Mouse (Mus musculus): ENCODE results near the gene Vav2.
A peak's percentile ranks its signal among the peaks of the same experiment; 100 is the strongest.

Gene Vav2

GRCm38 (mm10) chr2:27361786-27362185, 65.0 kb downstream of the Vav2 start:
- DNase-seq (ENCODE audit: low read depth), result no peak

DNA sequence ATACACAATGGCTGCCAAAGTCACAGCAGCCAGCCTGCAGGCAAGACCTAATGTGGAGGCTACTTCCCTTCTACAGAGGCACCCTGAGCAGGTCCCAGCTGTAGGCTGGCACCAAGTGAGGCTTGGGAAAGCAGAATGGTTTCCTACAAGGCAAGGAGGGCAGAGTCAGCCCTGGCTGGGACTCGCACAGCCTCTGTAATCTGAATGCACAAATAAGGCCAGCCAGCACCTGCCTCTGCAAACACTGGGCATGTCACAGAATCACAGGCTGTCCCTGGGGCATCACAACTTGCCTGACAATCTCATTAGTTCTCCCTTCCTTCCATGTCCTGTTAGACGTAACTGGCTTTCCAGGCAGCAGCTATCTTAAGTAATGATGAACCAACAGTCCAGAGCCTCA, 68.4 kb downstream of the Vav2 start:
- DNase-seq (ENCODE audit: low read depth), result no peak

DNA sequence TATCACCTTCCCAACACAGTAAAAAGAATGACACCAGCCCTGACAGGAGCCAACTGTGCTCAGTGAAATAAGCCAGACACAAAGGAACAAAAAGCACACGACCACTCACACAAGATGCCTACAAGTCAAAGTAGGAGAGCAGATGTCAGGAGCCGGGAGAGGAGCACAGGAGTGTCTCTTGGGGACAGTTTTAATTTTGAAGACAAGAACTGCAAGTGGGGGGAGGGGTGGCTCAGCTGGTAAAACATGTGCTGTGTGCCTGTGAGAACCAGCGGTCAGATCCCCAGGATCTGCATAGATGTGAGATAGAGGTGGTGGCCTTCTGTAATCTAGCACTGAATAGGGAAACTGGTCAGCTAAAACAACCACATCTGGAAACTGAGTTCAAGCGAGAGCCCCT, 71.1 kb downstream of the Vav2 start:
- DNase-seq (ENCODE audit: low read depth), result no peak

DNA sequence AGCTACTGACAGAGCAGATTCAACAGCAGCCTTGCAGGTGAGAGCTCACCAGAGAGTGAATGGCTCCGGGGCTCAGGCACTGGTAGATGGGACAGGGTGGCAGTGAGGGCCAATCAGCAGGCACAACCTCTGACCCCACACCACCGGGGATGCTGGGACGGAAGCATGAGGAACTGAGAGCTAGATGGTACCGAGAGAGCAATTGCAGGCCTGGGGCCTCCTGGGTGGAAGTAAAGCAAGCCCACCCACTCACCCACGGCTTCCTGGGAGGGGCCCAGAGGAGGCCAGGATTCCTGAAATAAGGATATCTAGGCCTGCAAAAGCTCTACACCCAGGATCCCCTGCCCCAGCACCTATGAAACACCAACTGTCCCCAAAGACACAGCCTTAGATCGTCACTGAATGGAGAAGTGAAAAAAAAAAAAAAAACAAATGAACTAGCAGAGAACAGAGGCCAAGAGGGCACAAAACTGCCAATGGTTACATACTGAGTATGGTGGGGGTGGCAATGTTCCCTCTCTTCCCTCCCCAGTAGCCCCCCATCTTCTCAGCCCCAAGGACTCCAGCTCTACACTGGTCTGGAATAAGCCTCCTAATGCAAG, 72.1 kb downstream of the Vav2 start:
- no peak for DNase-seq (ENCODE audit: low read depth)

- DNase-seq (ENCODE audit: low read depth), result no peak
Observed at GRCm38 (mm10) chr2:27352720-27353119, 74.1 kb downstream of the Vav2 start.

GRCm38 (mm10) chr2:27350371-27350770, 76.5 kb downstream of the Vav2 start:
- no peak for DNase-seq (ENCODE audit: low read depth)

- DNase-seq (ENCODE audit: low read depth), result no peak
Observed at GRCm38 (mm10) chr2:27343984-27344453, 82.8 kb downstream of the Vav2 start.

DNA sequence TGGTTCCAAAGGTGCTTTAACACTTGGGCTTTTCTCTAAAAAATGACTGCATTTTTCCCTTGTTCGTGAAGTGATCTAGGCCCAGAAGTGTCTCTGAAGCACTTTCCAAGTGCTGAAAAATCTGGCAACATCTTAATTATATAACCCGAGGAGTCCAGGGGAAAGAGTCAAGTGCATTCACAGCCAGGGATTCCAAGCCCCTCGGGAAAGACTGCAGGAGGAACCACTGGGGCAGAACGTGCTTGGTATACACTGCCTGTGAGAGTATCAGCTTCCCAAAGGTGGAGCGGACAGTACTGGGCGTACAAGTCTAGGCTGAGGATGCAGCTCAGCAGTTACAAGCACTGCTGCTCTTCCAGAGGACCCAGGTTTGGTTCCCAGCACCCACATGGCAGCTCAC, 86.2 kb downstream of the Vav2 start:
- no peak for DNase-seq (ENCODE audit: low read depth)

DNA sequence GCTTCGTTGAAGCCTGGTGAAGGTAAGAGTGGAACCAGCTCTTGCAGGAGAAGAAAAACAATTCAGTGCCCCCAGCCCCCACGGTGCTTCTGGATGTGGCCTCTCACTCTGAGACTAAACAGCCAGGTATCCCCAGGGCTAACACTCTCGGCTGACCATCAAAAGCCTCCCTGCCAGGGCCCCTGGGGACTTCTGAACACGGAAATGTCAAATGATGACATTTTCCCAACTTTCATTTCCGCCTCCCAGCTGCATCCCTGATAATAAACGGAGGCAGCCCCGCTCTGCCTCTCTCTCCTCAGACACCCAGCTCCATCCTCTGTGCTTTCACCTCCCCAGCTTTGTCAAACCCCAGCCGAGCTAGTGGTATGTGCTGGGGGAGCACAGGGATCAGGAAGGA, 87.8 kb downstream of the Vav2 start:
- no peak for DNase-seq (ENCODE audit: low read depth)

GRCm38 (mm10) chr2:27337261-27337660, 89.6 kb downstream of the Vav2 start:
- no peak for DNase-seq (ENCODE audit: low read depth)

DNA sequence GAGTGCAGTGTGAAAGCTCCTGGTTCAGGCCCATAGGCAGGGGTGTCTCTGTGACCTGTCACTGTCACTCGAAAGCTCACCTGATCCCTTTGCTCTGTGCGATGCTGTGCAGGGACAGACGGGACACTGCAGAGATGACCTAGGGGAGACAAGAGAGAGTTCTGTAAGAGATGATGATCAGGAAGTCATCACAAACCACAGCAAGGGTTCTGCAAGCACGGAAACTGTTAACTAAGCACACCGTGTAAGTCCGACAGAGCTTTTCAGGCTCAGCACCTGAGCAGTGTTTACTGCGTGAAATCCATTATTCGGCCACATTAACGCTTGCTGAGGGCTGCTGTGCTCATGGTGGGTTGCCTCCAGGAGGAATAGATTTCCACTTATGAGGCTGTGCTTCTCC, 90.2 kb downstream of the Vav2 start:
- peak; percentile 6 for DNase-seq (ENCODE audit: low read depth)

DNA sequence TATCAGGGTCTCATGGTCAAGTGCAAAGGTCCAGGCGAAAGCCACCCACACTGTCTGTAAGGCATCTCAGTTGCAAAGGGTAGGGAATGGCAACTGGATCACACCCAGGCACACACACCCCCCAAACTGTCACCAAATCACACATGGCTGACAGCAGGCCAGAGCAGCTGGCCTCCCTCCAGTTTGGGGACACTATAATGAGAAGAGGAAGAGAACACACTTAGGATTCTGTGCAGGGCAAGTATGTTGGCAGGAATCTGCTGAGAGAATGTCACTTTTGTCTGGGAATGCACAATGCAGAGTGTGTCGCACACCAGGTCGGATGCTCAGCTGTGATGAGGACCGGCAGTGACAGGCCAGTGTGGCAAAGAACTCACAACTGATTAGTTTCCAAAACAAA, 92.0 kb downstream of the Vav2 start:
- DNase-seq (ENCODE audit: low read depth), result no peak

DNA sequence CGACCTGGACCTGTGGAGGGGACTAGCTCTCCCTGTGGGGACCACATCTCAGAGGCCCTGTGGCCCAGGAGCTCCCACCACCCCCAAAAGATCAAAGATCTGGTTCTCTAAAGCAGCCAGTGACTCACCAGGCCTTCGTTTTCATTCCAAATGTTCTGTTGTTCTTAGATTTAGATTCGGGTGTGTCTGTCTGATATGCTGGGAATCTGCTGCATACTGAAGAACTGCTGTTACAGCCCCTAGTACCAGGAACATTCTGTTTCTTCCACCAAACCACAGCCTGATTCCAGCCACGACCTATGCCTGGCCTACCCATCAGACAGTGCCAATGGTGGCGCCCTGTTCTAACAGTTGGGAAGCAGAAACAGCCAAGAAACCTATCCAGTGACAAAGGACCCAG, 95.3 kb downstream of the Vav2 start:
- DNase-seq (ENCODE audit: low read depth), result no peak

GRCm38 (mm10) chr2:27330446-27330845, 96.4 kb downstream of the Vav2 start:
- no peak for DNase-seq (ENCODE audit: low read depth)

- no peak for DNase-seq (ENCODE audit: low read depth)
Observed at GRCm38 (mm10) chr2:27329386-27330060, 97.3 kb downstream of the Vav2 start.

GRCm38 (mm10) chr2:27328613-27329041, 98.2 kb downstream of the Vav2 start:
- no peak for DNase-seq (ENCODE audit: low read depth)

DNA sequence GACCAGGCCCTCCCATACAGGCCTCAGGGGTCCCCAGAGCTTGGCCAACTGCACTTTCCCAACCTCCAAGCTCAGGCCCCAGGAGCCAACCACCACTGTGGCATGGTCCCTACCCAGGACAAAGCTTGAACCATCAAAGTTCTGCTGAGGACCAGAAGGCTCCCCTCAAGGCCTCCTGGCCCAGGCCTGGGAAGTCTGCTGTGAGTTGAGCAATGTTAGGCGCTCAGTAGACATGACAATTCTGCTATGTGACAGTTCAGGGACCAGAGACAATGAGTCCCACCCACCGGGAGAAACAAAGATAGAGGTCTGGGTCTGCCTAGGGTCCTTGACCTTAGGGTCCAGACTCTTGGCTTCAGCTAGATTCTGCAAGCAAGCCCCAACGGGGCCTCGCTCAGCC, 98.9 kb downstream of the Vav2 start:
- DNase-seq (ENCODE audit: low read depth), result no peak

DNA sequence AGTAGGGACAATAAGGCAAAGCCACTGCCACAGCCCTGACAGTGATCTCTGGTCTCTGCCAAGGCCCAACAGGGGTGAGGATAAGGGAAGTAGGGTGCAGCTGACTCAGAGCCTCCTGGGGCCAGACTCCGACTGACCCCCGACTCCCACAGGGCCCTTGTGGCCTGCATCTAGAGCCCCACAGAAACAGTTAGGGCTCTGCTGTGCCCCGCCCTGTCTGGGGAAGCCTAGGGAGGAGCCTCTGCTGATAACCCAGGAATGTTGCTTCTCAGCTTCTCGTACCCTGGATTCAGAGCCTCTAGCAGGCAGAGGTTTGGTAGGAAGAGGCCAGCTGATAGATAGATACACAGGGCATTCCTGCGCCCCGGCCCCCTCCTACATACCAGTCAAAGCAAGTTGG, 99.8 kb downstream of the Vav2 start:
- DNase-seq (ENCODE audit: low read depth), result no peak

DNA sequence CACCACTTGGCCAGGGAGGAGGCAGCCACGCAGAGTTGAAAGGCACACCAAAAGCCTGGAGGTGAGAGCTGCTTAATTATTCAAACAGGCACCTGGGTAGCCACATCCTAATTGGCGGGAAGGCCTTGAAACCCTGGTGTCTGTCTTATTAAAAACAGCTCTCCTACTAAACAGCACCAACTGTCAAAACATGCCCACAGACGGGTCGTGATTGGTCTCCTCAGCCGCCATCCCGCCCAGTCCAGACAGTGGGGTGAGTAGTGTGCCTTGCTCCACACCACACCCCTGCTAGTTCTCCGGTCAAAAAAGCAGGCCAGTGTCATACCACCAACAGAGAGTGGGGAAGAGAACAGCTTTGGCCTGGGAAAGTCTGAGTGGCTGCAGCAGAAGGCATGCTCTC, 100.5 kb downstream of the Vav2 start:
- DNase-seq (ENCODE audit: low read depth), result no peak

GRCm38 (mm10) chr2:27324690-27325089, 102.1 kb downstream of the Vav2 start:
- DNase-seq (ENCODE audit: low read depth), result no peak

DNA sequence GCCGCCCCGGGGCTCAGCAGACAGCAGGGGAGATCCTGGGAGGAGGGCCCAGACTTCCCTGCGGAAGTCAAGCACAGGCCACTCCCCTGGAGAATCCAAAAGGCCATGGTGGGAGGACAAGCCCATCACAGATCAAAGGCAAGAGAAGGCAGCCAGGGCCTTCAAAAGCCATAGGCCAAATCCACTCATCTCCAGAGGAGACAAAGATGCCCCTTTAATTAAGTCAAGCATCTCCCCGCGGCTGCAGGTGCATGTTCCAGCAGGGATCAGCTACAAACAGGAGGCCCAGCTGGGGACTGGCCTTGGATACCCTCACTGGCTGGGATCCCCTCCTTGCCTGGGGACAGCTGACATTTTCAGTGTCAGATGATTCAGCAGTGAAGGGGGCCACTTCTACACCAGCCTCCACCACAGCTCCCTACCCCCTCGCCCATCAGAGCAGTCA, 105.4 kb downstream of the Vav2 start:
- no peak for DNase-seq (ENCODE audit: low read depth)

GRCm38 (mm10) chr2:27320820-27321219, 106.0 kb downstream of the Vav2 start:
- no peak for DNase-seq (ENCODE audit: low read depth)

DNA sequence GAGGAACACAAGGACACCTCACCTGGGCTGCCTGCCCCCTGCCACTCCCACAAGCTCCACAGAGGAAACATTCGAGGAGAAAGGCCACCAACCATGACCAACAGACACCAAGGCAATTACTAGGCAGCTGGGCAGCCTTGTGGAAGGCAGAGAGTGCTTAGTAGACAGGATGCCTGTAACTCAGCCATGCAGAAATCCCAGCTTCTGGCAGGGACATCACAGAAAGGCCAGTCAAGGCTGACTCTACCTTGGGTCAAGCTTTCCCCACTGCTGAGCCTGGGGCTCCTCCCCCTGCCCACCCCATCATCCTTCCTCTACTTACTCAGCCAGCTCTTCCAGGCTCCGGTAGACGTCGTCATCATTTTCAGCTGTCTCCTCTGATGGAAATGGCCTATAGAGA, 108.2 kb downstream of the Vav2 start:
- DNase-seq (ENCODE audit: low read depth), result no peak

DNA sequence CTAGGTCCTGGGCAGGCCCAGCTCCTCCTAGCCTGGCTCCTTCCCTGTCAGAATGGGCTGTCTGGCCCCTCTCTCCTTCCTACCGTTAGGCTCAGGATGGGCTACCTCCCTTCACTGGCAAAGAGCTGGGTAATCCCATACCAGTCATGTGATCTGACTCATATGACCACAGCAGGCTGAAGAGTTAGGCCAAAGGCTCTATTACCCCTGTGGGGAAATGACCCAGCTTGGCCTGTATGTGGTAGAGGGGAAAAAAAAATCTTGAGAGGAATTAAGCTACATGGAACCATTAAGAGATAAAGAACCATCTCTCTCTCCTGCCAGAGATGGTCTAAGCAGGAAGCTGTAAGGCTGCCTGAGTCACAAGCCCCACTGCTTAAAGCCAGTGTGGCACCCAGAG, 108.6 kb downstream of the Vav2 start:
- DNase-seq (ENCODE audit: low read depth), result no peak
